Comparison of ENCODE assay signal across 8 mouse cellular contexts in genomic region chr13:55513828-55514227, GRCm38 (mm10). TPM values are rescaled to one million over a fixed set of nuclear protein-coding genes. Genes with fewer than 3 reads are reported as not detected.
DNase-seq lines count a peak whose midpoint lies in the region; ATAC-seq and TF ChIP-seq lines count a peak whose summit lies in the region.

No protein-coding gene starts in this region.

- TF ChIP-seq CTCF in G1E (IDR thresholded peaks at IDR 0.05; ENCODE audit: low read depth, low read length) = no peak

- peak overlapping the region; percentile 69 for H3K4me2 ChIP-seq in heart, embryonic 11.5 days
- H3K4me2 ChIP-seq in hindbrain, embryonic 12.5 days (replicated peaks) = peak overlapping the region; percentile 95; the same call in 1 of the 2 replicates

- peaks cover 28% of the 10 kb centered on the region for H3K4me1 ChIP-seq in heart, embryonic 11.5 days (ENCODE audit: control insufficient read depth, insufficient read depth, low read length)
- peaks cover 48% of the 10 kb centered on the region for H3K4me1 ChIP-seq in G1E (ENCODE audit: insufficient read depth, low read depth, low read length)
- H3K4me1 ChIP-seq in hindbrain, embryonic 12.5 days = peaks cover 26% of the 10 kb centered on the region
- peaks cover 45% of the 10 kb centered on the region for H3K4me1 ChIP-seq in midbrain, embryonic 10.5 days

- H3K9ac ChIP-seq in heart, embryonic 11.5 days (ENCODE audit: low read depth, low read length) = no peak overlapping the region
- no peak overlapping the region for H3K9ac ChIP-seq in hindbrain, embryonic 12.5 days

- peaks cover 9% of the 10 kb centered on the region; the same call in 1 of the 2 replicates for H3K36me3 ChIP-seq in heart, embryonic 11.5 days (ENCODE audit: control insufficient read depth, insufficient read depth, low read length)
- peaks cover 26% of the 10 kb centered on the region for H3K36me3 ChIP-seq in G1E (replicated peaks)
- peaks cover 6% of the 10 kb centered on the region; the same call in 1 of the 2 replicates for H3K36me3 ChIP-seq in hindbrain, embryonic 12.5 days
- H3K36me3 ChIP-seq in midbrain, embryonic 10.5 days = peaks cover 20% of the 10 kb centered on the region

- no peak for ATAC-seq in heart, embryonic 11.5 days (replicated peaks; ENCODE audit: insufficient number of reproducible peaks, low FRiP score, low TSS enrichment)
- ATAC-seq in G1E (ENCODE audit: extremely low read depth, insufficient number of reproducible peaks, low FRiP score, poor library complexity, severe bottlenecking) = no peak
- no peak for ATAC-seq in hindbrain, embryonic 12.5 days (ENCODE audit: low FRiP score)
- no peak for ATAC-seq in megakaryocyte-erythroid progenitor cell, adult 5-6 weeks (replicated peaks; ENCODE audit: low FRiP score, low TSS enrichment, poor library complexity, severe bottlenecking)

- H3K27ac ChIP-seq in heart, embryonic 11.5 days (ENCODE audit: low read depth, low read length) = no peak overlapping the region
- no peak overlapping the region for H3K27ac ChIP-seq in hindbrain, embryonic 12.5 days
- peak overlapping the region; percentile 95; the same call in 1 of the 2 replicates for H3K27ac ChIP-seq in midbrain, embryonic 10.5 days (replicated peaks)

- H3K9me3 ChIP-seq in heart, embryonic 11.5 days (replicated peaks; ENCODE audit: control insufficient read depth, low read length) = no peaks in the 10 kb centered on the region
- H3K9me3 ChIP-seq in G1E (replicated peaks) = no peaks in the 10 kb centered on the region
- H3K9me3 ChIP-seq in hindbrain, embryonic 12.5 days (replicated peaks) = no peaks in the 10 kb centered on the region
- no peaks in the 10 kb centered on the region for H3K9me3 ChIP-seq in midbrain, embryonic 10.5 days (replicated peaks)

- no peak for DNase-seq in heart, adult 8-10 months (ENCODE audit: low spot score)
- DNase-seq in G1E (ENCODE audit: low spot score) = no peak
- DNase-seq in midbrain, embryonic 10.5 days (ENCODE audit: low spot score) = no peak
- no peak for DNase-seq in spleen, adult 18-20 months
- DNase-seq in thymus, postnatal 0 days (ENCODE audit: low spot score) = no peak

- H3K27me3 ChIP-seq in heart, embryonic 11.5 days (ENCODE audit: control insufficient read depth, insufficient read depth, low read length) = peaks cover 9% of the 10 kb centered on the region
- peaks cover 12% of the 10 kb centered on the region for H3K27me3 ChIP-seq in G1E (ENCODE audit: insufficient read depth, low read length)
- peaks cover 7% of the 10 kb centered on the region; the same call in 1 of the 2 replicates for H3K27me3 ChIP-seq in hindbrain, embryonic 12.5 days
- peaks cover 21% of the 10 kb centered on the region for H3K27me3 ChIP-seq in midbrain, embryonic 10.5 days (ENCODE audit: low read depth, poor library complexity, severe bottlenecking)

- 30% methylated on average over 9 of the region's 9 CpGs for WGBS in heart, embryonic 11.5 days (ENCODE audit: insufficient replicate concordance)
- WGBS in hindbrain, embryonic 12.5 days = 33% methylated on average over 9 of the region's 9 CpGs
- 31% methylated on average over 9 of the region's 9 CpGs for whole genome bisulfite sequencing in midbrain, embryonic 10.5 days

- peak overlapping the region; percentile 98; the same call in 1 of the 2 replicates for H3K4me3 ChIP-seq in heart, embryonic 11.5 days (ENCODE audit: low read depth, low read length)
- H3K4me3 ChIP-seq in G1E (ENCODE audit: low read depth, low read length) = peak overlapping the region; percentile 85; the same call in 1 of the 2 replicates
- peak overlapping the region; percentile 84 for H3K4me3 ChIP-seq in hindbrain, embryonic 12.5 days
- H3K4me3 ChIP-seq in midbrain, embryonic 10.5 days = peak overlapping the region; percentile 84

RNA-seq across cellular contexts. Expression of gene Pdlim7, which starts 0.4 kb away (rescaled TPM):
- 439 and 451 TPM in 2 replicates for polyA plus RNA-seq in heart, embryonic 11.5 days (2014; fragmentation: Nextera tagmentation; extraction: Ambion mirVana)
- total RNA-seq in heart, adult 8-10 months (2022) = 10 to 100 TPM; 38.4 to 49.4 (median 49.0) TPM
- total RNA-seq in G1E (2014; fragmentation: Nextera tagmentation) = 19.9 and 20.0 TPM in 2 replicates
- total RNA-seq in G1E (2017) = 8.5 and 13.5 TPM in 2 replicates
- 52.5 and 61.7 TPM in 2 replicates for polyA plus RNA-seq in G1E (2012)
- polyA plus RNA-seq in hindbrain, embryonic 12.5 days (2016; fragmentation: Nextera tagmentation; extraction: Ambion mirVana) = 154 and 158 TPM in 2 replicates
- 191 and 195 TPM in 2 replicates for polyA plus RNA-seq in midbrain, embryonic 10.5 days (2016; fragmentation: Nextera tagmentation; extraction: Ambion mirVana)
- 37.5 and 39.4 TPM in 2 replicates for polyA plus RNA-seq in thymus, postnatal 0 days (2015; fragmentation: Nextera tagmentation; extraction: Ambion mirVana)
- total RNA-seq in megakaryocyte-erythroid progenitor cell, adult 5-6 weeks (2014; fragmentation: Nextera tagmentation) = 11.5 and 13.2 TPM in 2 replicates
- total RNA-seq in megakaryocyte-erythroid progenitor cell, adult 5-6 weeks (2017) = 3.0 and 4.3 TPM in 2 replicates

RNA-seq across cellular contexts. Expression of gene Dok3, which starts 15.3 kb away (rescaled TPM):
- 0.90 and 1.1 TPM in 2 replicates for polyA plus RNA-seq in heart, embryonic 11.5 days (2014; fragmentation: Nextera tagmentation; extraction: Ambion mirVana)
- total RNA-seq in heart, adult 8-10 months (2022) = 1 to 10 TPM in 3 of 4 experiments, under 1 TPM in 1; 0.97 to 3.8 (median 1.4) TPM
- total RNA-seq in G1E (2014; fragmentation: Nextera tagmentation) (1.6 and 1.7 TPM in 2 replicates), G1E (2017) (8.4 and 8.8 TPM in 2 replicates)
- 11.6 and 14.4 TPM in 2 replicates for polyA plus RNA-seq in G1E (2012)
- 3.7 and 4.7 TPM in 2 replicates for polyA plus RNA-seq in hindbrain, embryonic 12.5 days (2016; fragmentation: Nextera tagmentation; extraction: Ambion mirVana)
- polyA plus RNA-seq in midbrain, embryonic 10.5 days (2016; fragmentation: Nextera tagmentation; extraction: Ambion mirVana) = 3.1 and 3.6 TPM in 2 replicates
- 2.6 and 2.7 TPM in 2 replicates for polyA plus RNA-seq in thymus, postnatal 0 days (2015; fragmentation: Nextera tagmentation; extraction: Ambion mirVana)
- total RNA-seq in megakaryocyte-erythroid progenitor cell, adult 5-6 weeks (2014; fragmentation: Nextera tagmentation) = 1.5 and 2.2 TPM in 2 replicates
- total RNA-seq in megakaryocyte-erythroid progenitor cell, adult 5-6 weeks (2017) = 1.8 and 2.9 TPM in 2 replicates

RNA-seq across cellular contexts. Expression of gene Ddx41, which starts 22.6 kb away (rescaled TPM):
- polyA plus RNA-seq in heart, embryonic 11.5 days (2014; fragmentation: Nextera tagmentation; extraction: Ambion mirVana) = 36.5 and 39.9 TPM in 2 replicates
- total RNA-seq in heart, adult 8-10 months (2022) = 10 to 100 TPM; 11.8 to 17.0 (median 13.7) TPM
- total RNA-seq in G1E (2014; fragmentation: Nextera tagmentation) (51.5 and 60.8 TPM in 2 replicates), G1E (2017) (59.1 and 67.7 TPM in 2 replicates)
- polyA plus RNA-seq in G1E (2012) = 101 and 104 TPM in 2 replicates
- 64.0 and 64.6 TPM in 2 replicates for polyA plus RNA-seq in hindbrain, embryonic 12.5 days (2016; fragmentation: Nextera tagmentation; extraction: Ambion mirVana)
- 86.3 and 92.0 TPM in 2 replicates for polyA plus RNA-seq in midbrain, embryonic 10.5 days (2016; fragmentation: Nextera tagmentation; extraction: Ambion mirVana)
- polyA plus RNA-seq in thymus, postnatal 0 days (2015; fragmentation: Nextera tagmentation; extraction: Ambion mirVana) = 51.6 and 54.2 TPM in 2 replicates
- 55.0 and 56.4 TPM in 2 replicates for total RNA-seq in megakaryocyte-erythroid progenitor cell, adult 5-6 weeks (2014; fragmentation: Nextera tagmentation)
- 58.9 and 64.3 TPM in 2 replicates for total RNA-seq in megakaryocyte-erythroid progenitor cell, adult 5-6 weeks (2017)

RNA-seq across cellular contexts. Expression of gene Dbn1, which starts 25.9 kb away (rescaled TPM):
- polyA plus RNA-seq in heart, embryonic 11.5 days (2014; fragmentation: Nextera tagmentation; extraction: Ambion mirVana) = 64.1 and 83.0 TPM in 2 replicates
- total RNA-seq in heart, adult 8-10 months (2022) = 1 to 10 TPM; 3.8 to 6.4 (median 5.1) TPM
- total RNA-seq in G1E (2014; fragmentation: Nextera tagmentation) (not detected in 2 replicates), G1E (2017) (0.23 and 0.33 TPM in 2 replicates)
- 0.25 and 0.30 TPM in 2 replicates for polyA plus RNA-seq in G1E (2012)
- polyA plus RNA-seq in hindbrain, embryonic 12.5 days (2016; fragmentation: Nextera tagmentation; extraction: Ambion mirVana) = 585 and 628 TPM in 2 replicates
- polyA plus RNA-seq in midbrain, embryonic 10.5 days (2016; fragmentation: Nextera tagmentation; extraction: Ambion mirVana) = 381 and 466 TPM in 2 replicates
- polyA plus RNA-seq in thymus, postnatal 0 days (2015; fragmentation: Nextera tagmentation; extraction: Ambion mirVana) = 8.4 and 9.3 TPM in 2 replicates
- 0.84 TPM in 1 of 2 replicates, not detected in the other for total RNA-seq in megakaryocyte-erythroid progenitor cell, adult 5-6 weeks (2014; fragmentation: Nextera tagmentation)
- 2.4 TPM in 1 of 2 replicates, not detected in the other for total RNA-seq in megakaryocyte-erythroid progenitor cell, adult 5-6 weeks (2017)

RNA-seq across cellular contexts. Expression of gene Prr7, which starts 49.8 kb away (rescaled TPM):
- 0.21 and 0.34 TPM in 2 replicates for polyA plus RNA-seq in heart, embryonic 11.5 days (2014; fragmentation: Nextera tagmentation; extraction: Ambion mirVana)
- total RNA-seq in heart, adult 8-10 months (2022) = 1 to 10 TPM in 1 of 4 experiments, under 1 TPM in 3; 0.44 to 1.2 (median 0.65) TPM
- total RNA-seq in G1E (2014; fragmentation: Nextera tagmentation) (0.53 TPM in 1 of 2 replicates, not detected in the other), G1E (2017) (0.44 and 1.6 TPM in 2 replicates)
- polyA plus RNA-seq in G1E (2012) = 1.6 and 2.7 TPM in 2 replicates
- polyA plus RNA-seq in hindbrain, embryonic 12.5 days (2016; fragmentation: Nextera tagmentation; extraction: Ambion mirVana) = 1.1 and 1.5 TPM in 2 replicates
- 0.69 and 0.87 TPM in 2 replicates for polyA plus RNA-seq in midbrain, embryonic 10.5 days (2016; fragmentation: Nextera tagmentation; extraction: Ambion mirVana)
- 0.27 and 0.46 TPM in 2 replicates for polyA plus RNA-seq in thymus, postnatal 0 days (2015; fragmentation: Nextera tagmentation; extraction: Ambion mirVana)
- total RNA-seq in megakaryocyte-erythroid progenitor cell, adult 5-6 weeks (2014; fragmentation: Nextera tagmentation) = not detected in 2 replicates
- total RNA-seq in megakaryocyte-erythroid progenitor cell, adult 5-6 weeks (2017) = not detected in 2 replicates
